9 mouse cellular contexts compared by ENCODE assay signal in genomic region chr10:40151852-40152549, GRCm38 (mm10). TPM values are rescaled to one million over a fixed set of nuclear protein-coding genes. Genes with fewer than 3 reads are reported as not detected.
A peak's percentile ranks its signal among the peaks of the same experiment; 100 is the strongest.
DNase-seq lines count a peak whose midpoint lies in the region; TF ChIP-seq lines count a peak whose summit lies in the region.
"Had no signal": no experiment of that assay in that cellular context is flagged by ENCODE, and none has a peak within 500 bp of the region (broad histone marks: within the 10 kb centered on the region; RNA-seq: fewer than 3 reads in every experiment).

No protein-coding gene starts in this region.

- H3K4me2 ChIP-seq in myocyte (ENCODE audit: low read depth): peak overlapping the region; percentile 66
- H3K4me2 ChIP-seq: hindbrain, embryonic 13.5 days had no signal

- no peak overlapping the region for H3ac ChIP-seq in myocyte (ENCODE audit: control insufficient read depth, insufficient read length)

- TF ChIP-seq POLR2A in myocyte (IDR thresholded peaks at IDR 0.05; ENCODE audit: insufficient read length, low read depth): no peak

- H3K27me3 ChIP-seq in myocyte (ENCODE audit: control insufficient read depth, insufficient read depth, insufficient read length): no peaks in the 10 kb centered on the region
- H3K27me3 ChIP-seq: hindbrain, embryonic 13.5 days had no signal

- intact Hi-C loops in left cerebral cortex, postnatal 25 days (cut with DNase I): no loop called here

- peak; percentile 45 for DNase-seq in adrenal gland, adult 2 months
- no peak for DNase-seq in adrenal gland, adult 8-10 months
- peak; percentile 19 for DNase-seq in testis, postnatal 14 days (ENCODE audit: low spot score)
- no peak for DNase-seq in testis, postnatal 10 days (ENCODE audit: low spot score)
- DNase-seq in kidney, postnatal 10 days: peak; percentile 28
- no peak for DNase-seq in frontal cortex, postnatal 14 days (ENCODE audit: low spot score in 2 of 2)
- DNase-seq in left cerebral cortex, postnatal 25 days (ENCODE audit: low spot score in 2 of 2): no peak

- H3K79me2 ChIP-seq in myocyte (ENCODE audit: control insufficient read depth, insufficient read depth): no peaks in the 10 kb centered on the region

- H3K4me3 ChIP-seq in myocyte: no peak overlapping the region
- H3K4me3 ChIP-seq: hindbrain, embryonic 13.5 days had no signal

- no peaks in the 10 kb centered on the region for H3K36me3 ChIP-seq in myocyte (ENCODE audit: control insufficient read depth, insufficient read depth)
- H3K36me3 ChIP-seq: hindbrain, embryonic 13.5 days had no signal

TF ChIP-seq in myocyte, 11 proteins besides CTCF, POLR2A, EP300 and RAD21:
- no peak for TF ChIP-seq SRF (IDR thresholded peaks at IDR 0.05; ENCODE audit: control insufficient read depth, insufficient read length, low read depth)
- no peak for TF ChIP-seq CEBPB (IDR thresholded peaks at IDR 0.05; ENCODE audit: insufficient read depth, poor library complexity, severe bottlenecking)
- TF ChIP-seq MYOD1 (IDR thresholded peaks at IDR 0.05; ENCODE audit: control insufficient read depth in 1 of 3, insufficient read length in 2 of 3, low read depth in 2 of 3): no peak
- no peak for TF ChIP-seq POLR2AphosphoS2 (IDR thresholded peaks at IDR 0.05; ENCODE audit: insufficient read length, low read depth)
- no peak for TF ChIP-seq MAX (IDR thresholded peaks at IDR 0.05; ENCODE audit: low read depth)
- no peak for TF ChIP-seq TCF12 (IDR thresholded peaks at IDR 0.05; ENCODE audit: insufficient read depth, poor library complexity, severe bottlenecking)
- no peak for TF ChIP-seq MYOG (IDR thresholded peaks at IDR 0.05; ENCODE audit: control insufficient read depth in 1 of 3, insufficient read depth in 1 of 3, insufficient read length in 2 of 3, low read depth in 2 of 3)
- TF ChIP-seq REST (IDR thresholded peaks at IDR 0.05; ENCODE audit: insufficient read depth, insufficient read length): no peak
- TF ChIP-seq USF1 (IDR thresholded peaks at IDR 0.05; ENCODE audit: low read depth): no peak
- no peak for TF ChIP-seq TCF3 (IDR thresholded peaks at IDR 0.05; ENCODE audit: insufficient read length, low read depth)
- TF ChIP-seq E2F4 (IDR thresholded peaks at IDR 0.05; ENCODE audit: insufficient read depth): no peak
TF ChIP-seq in myocyte: peak in this region for 0.

RNA-seq across cellular contexts. Expression of gene Slc16a10, which starts 9.9 kb away (rescaled TPM):
- total RNA-seq in adrenal gland, adult 2 months (2021): 10 to 100 TPM; 21.1 to 24.2 TPM
- polyA plus RNA-seq in adrenal gland, adult 2 months (2012; rRNA removed): 6.8 and 11.5 TPM in 2 replicates
- total RNA-seq in adrenal gland, adult 8-10 months (2022): 10 to 100 TPM; 11.2 to 17.4 (median 15.0) TPM
- polyA plus RNA-seq in myocyte (2012; fragmentation: generic; extraction: Trizol): 3.5 TPM
- 1 to 10 TPM; 2.5 to 3.4 TPM for total RNA-seq in left cerebral cortex, postnatal 25 days (2021)

Comparison
In these comparisons a context has a peak if more than half of its experiments do, and no peak if none do; other contexts are left out.
1. DNase-seq: peak in adrenal gland, adult 2 months (single experiment), testis, postnatal 14 days (single experiment) and kidney, postnatal 10 days (single experiment); none in adrenal gland, adult 8-10 months (single experiment), testis, postnatal 10 days (single experiment), frontal cortex, postnatal 14 days (0 of 2) and left cerebral cortex, postnatal 25 days (0 of 2).